Mouse (Mus musculus) retina, adult 2 months (tissue): ENCODE measurements around the gene Glmn.

ENCODE experiments used
- DNase-seq: peaks from one replicate; pipeline ENCODE4 v3.0.0-alpha.2; 2012; ENCODE audit warnings: low read depth, low spot score

Glmn gene

GRCm38 (mm10) chr5:107516087-107516486, 81.6 kb downstream of the Glmn start:
- DNase-seq, result no peak

- no peak for DNase-seq
Observed at GRCm38 (mm10) chr5:107515453-107515852, 82.2 kb downstream of the Glmn start.

DNA sequence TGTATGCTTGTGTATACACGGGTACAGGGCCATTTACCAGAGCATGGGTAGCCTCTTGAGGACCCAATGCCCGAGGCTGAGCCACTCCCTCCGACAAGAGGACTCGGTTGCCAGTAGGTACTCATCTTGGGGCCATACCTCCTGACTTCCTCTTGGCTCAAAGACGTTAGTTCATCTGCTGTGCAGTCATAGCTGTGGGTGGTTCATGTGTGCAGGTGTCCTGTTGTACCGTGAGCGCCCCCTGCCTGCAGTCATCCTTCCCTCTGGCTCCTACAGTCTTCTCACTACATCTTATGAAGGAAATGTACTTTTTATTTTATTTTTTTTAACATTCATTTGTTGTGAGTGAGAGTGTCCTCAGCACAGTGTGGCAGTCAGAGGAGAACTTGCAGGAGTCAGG, 84.1 kb downstream of the Glmn start:
- DNase-seq, result peak; percentile 28

- no peak for DNase-seq
Observed at GRCm38 (mm10) chr5:107511326-107511725, 86.4 kb downstream of the Glmn start.

DNA sequence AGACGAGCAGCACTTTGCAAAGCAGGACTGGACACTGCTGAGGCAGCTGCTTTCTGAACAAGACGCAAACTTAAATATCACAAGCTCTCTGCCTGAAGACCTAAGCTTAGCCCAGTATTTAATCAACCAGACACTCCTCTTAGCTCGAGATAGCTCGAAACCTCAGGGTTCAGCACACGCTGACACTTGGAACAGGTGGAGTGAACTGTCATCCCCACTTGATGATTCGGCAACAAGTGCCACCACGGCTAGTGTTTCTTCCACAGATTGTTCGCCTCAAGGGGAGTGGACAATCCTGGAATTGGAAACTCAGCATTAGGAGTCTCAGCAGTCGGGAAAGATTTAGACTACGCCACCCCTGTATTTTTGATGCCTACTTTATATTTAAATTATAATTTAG, 87.2 kb downstream of the Glmn start:
- no peak for DNase-seq

- DNase-seq, result no peak
Observed at GRCm38 (mm10) chr5:107507321-107507720, 90.4 kb downstream of the Glmn start, which contains the start of gene Gm42669. Gene Gm42669 (plus strand): TSS chr5:107507621.

- no peak for DNase-seq
Observed at GRCm38 (mm10) chr5:107500741-107501140, 96.9 kb downstream of the Glmn start.

GRCm38 (mm10) chr5:107499891-107500535, 97.7 kb downstream of the Glmn start:
- no peak for DNase-seq
